Mouse (Mus musculus) neural tube, embryonic 14.5 days (tissue): Measurements from ENCODE around the gene Hist1h2bh. TPM values are rescaled to one million over a fixed set of nuclear protein-coding genes. Genes with fewer than 3 reads are reported as not detected.

Experiments
- microRNA-seq: library from miRNA; unstranded; fragments of <30 nt; microRNA quantifications from one replicate; pipeline ENCODE4, GENCODE M21; 2016
- polyA plus RNA-seq: library from polyadenylated mRNA; unstranded; fragments of >200 nt; fragmentation: Nextera tagmentation; extraction: Ambion mirVana; gene quantifications from 2 replicates; pipeline ENCODE4 v1.2.1, GENCODE M21; 2014

Hist1h2bh gene
- polyA plus RNA-seq, 1 experiment from 2014 or later: not detected

Small RNA genes lying within 50 kb of the gene (microRNA-seq; reads per million reads assigned to microRNA genes)
- gene Gm44297: not detected
- not detected for gene Gm44359
- not detected for gene Gm44394
- gene n-TStga1: not detected

Other genes starting within 250 kb of the Hist1h2bh start
- 51.9 and 59.8 TPM in 2 replicates for gene Zfp322a, start 174.2 kb downstream of the Hist1h2bh start, polyA plus RNA-seq
- gene Abt1, start 119.5 kb downstream of the Hist1h2bh start, polyA plus RNA-seq: 8.8 and 9.5 TPM in 2 replicates
- 0.17 TPM in 1 of 2 replicates, not detected in the other for gene Btn1a1, start 77.5 kb downstream of the Hist1h2bh start, polyA plus RNA-seq
- not detected in 2 replicates for gene Btn2a2, start 54.5 kb downstream of the Hist1h2bh start, polyA plus RNA-seq
- 1.7 and 2.1 TPM in 2 replicates for gene Hist1h4h, start 12.3 kb downstream of the Hist1h2bh start, polyA plus RNA-seq
- gene Hist1h2af, start 9.5 kb downstream of the Hist1h2bh start, polyA plus RNA-seq: not detected in 2 replicates
- 0.72 TPM in 1 of 2 replicates, not detected in the other for gene Hist1h3g, start 8.0 kb downstream of the Hist1h2bh start, polyA plus RNA-seq
- 0.52 TPM in 1 of 2 replicates, not detected in the other for gene Hist1h3f, start 660 bp upstream of the Hist1h2bh start, polyA plus RNA-seq
- gene Hist1h4f, start 8.3 kb upstream of the Hist1h2bh start, polyA plus RNA-seq: not detected in 2 replicates
- 0.07 and 0.13 TPM in 2 replicates for gene Hist1h1d, start 9.9 kb upstream of the Hist1h2bh start, polyA plus RNA-seq
- 1.9 and 2.4 TPM in 2 replicates for gene Hist1h3e, start 19.0 kb upstream of the Hist1h2bh start, polyA plus RNA-seq
- 11.7 and 12.9 TPM in 2 replicates for gene Hist1h2ae, start 27.8 kb upstream of the Hist1h2bh start, polyA plus RNA-seq
- gene Hist1h2bg, start 28.0 kb upstream of the Hist1h2bh start, polyA plus RNA-seq: 0.75 and 1.1 TPM in 2 replicates
- 0.94 TPM in 1 of 2 replicates, not detected in the other for gene Hist1h2bf, start 30.8 kb upstream of the Hist1h2bh start, polyA plus RNA-seq
- gene Hist1h2ad, start 31.0 kb upstream of the Hist1h2bh start, polyA plus RNA-seq: 1.1 TPM in 1 of 2 replicates, not detected in the other
- 0.50 and 1.1 TPM in 2 replicates for gene Hist1h3d, start 32.4 kb upstream of the Hist1h2bh start, polyA plus RNA-seq
- gene Hist1h4d, start 38.2 kb upstream of the Hist1h2bh start, polyA plus RNA-seq: 23.6 and 25.2 TPM in 2 replicates
- 1.1 and 1.3 TPM in 2 replicates for gene Hist1h2be, start 77.7 kb upstream of the Hist1h2bh start, polyA plus RNA-seq
- gene Hist1h1e, start 79.2 kb upstream of the Hist1h2bh start, polyA plus RNA-seq: 3.3 and 4.3 TPM in 2 replicates
- gene Hist1h2ac, start 140.6 kb upstream of the Hist1h2bh start, polyA plus RNA-seq: 0.17 and 0.41 TPM in 2 replicates
- gene Hist1h2bc, start 140.8 kb upstream of the Hist1h2bh start, polyA plus RNA-seq: 11.6 and 20.8 TPM in 2 replicates
- not detected in 2 replicates for gene Hist1h1t, start 152.4 kb upstream of the Hist1h2bh start, polyA plus RNA-seq
- gene Hist1h4c, start 155.1 kb upstream of the Hist1h2bh start, polyA plus RNA-seq: 2.1 and 3.5 TPM in 2 replicates
- 2.4 and 4.7 TPM in 2 replicates for gene Hfe, start 167.5 kb upstream of the Hist1h2bh start, polyA plus RNA-seq
- gene Hist1h1c, start 195.4 kb upstream of the Hist1h2bh start, polyA plus RNA-seq: 5.3 and 8.4 TPM in 2 replicates
- not detected in 2 replicates for gene Hist1h3c, start 202.2 kb upstream of the Hist1h2bh start, polyA plus RNA-seq
- not detected in 2 replicates for gene Hist1h2bb, start 203.3 kb upstream of the Hist1h2bh start, polyA plus RNA-seq
- gene Hist1h2ab, start 207.7 kb upstream of the Hist1h2bh start, polyA plus RNA-seq: 3.5 and 4.0 TPM in 2 replicates
- 0.51 and 1.3 TPM in 2 replicates for gene Hist1h3b, start 208.9 kb upstream of the Hist1h2bh start, polyA plus RNA-seq
- 1.8 TPM in 1 of 2 replicates, not detected in the other for gene Hist1h4b, start 213.6 kb upstream of the Hist1h2bh start, polyA plus RNA-seq
- gene Hist1h4a, start 217.8 kb upstream of the Hist1h2bh start, polyA plus RNA-seq: not detected in 2 replicates
- gene Hist1h3a, start 219.0 kb upstream of the Hist1h2bh start, polyA plus RNA-seq: 0.75 and 1.2 TPM in 2 replicates
- not detected in 2 replicates for gene Hist1h1a, start 220.3 kb upstream of the Hist1h2bh start, polyA plus RNA-seq
- not detected in 2 replicates for gene Trim38, start 226.5 kb upstream of the Hist1h2bh start, polyA plus RNA-seq